ENCODE assay signal across 9 mouse cellular contexts in the genomic region with DNA sequence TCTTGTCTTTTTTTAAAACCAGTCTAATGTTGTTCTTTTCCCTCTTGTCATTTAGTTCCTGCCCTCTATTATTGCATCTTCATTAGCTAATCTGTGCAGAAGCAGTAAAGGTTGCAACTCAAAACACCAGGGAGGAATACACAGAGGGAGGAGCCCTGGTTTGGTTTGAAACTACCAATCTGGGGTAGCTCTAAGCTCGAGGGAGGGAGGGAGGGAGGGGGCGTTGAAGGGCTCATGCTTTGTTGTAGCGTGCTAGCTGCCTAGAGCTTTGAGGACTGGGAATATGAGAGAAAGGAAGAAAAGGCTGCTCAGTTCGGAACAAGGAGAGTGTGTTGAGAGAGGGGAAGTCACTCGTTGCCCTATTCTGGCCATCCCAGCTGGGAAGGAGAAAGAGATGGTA.
DNase-seq lines count a peak whose midpoint lies in the region; ATAC-seq and TF ChIP-seq lines count a peak whose summit lies in the region.
"Had no signal": no experiment of that assay in that cellular context is flagged by ENCODE, and none has a peak within 500 bp of the region (broad histone marks: within the 10 kb centered on the region; RNA-seq: fewer than 3 reads in every experiment).

No protein-coding gene starts in this region.

- no peak for TF ChIP-seq CTCF in intestine, postnatal 0 days (IDR thresholded peaks at IDR 0.05; ENCODE audit: low read depth)

- ATAC-seq in forebrain, embryonic 12.5 days (ENCODE audit: low FRiP score): no peak; the same call in 1 of the 2 replicates
- ATAC-seq in lung, embryonic 15.5 days (ENCODE audit: borderline replicate concordance, extremely low read depth, low FRiP score, low TSS enrichment): no peak
- no peak for ATAC-seq in intestine, postnatal 0 days
- no peak for ATAC-seq in stomach, embryonic 14.5 days (ENCODE audit: insufficient number of reproducible peaks, insufficient read depth, low FRiP score, low read depth)

- DNase-seq in forebrain, embryonic 10.5 days (ENCODE audit: extremely low spot score, low spot score): no peak
- no peak for DNase-seq in lung, postnatal 4 days
- DNase-seq in urinary bladder, adult 2 months (ENCODE audit: low spot score): no peak
- DNase-seq in urinary bladder, postnatal 36 days (ENCODE audit: low spot score in 2 of 2): no peak
- DNase-seq: kidney, postnatal 10 days had no signal

- H3K27ac ChIP-seq in forebrain, embryonic 10.5 days: peak overlapping the region; percentile 56; the same call in 1 of the 2 replicates
- H3K27ac ChIP-seq in forebrain, embryonic 12.5 days: no peak overlapping the region
- H3K27ac ChIP-seq in lung, embryonic 15.5 days: peak overlapping the region; percentile 55
- H3K27ac ChIP-seq in intestine, postnatal 0 days (ENCODE audit: low read depth, low read length): peak overlapping the region; percentile 30; the same call in 1 of the 2 replicates
- peak overlapping the region; percentile 74; the same call in 1 of the 2 replicates for H3K27ac ChIP-seq in stomach, embryonic 14.5 days (ENCODE audit: low read length)

- no peak overlapping the region for H3K4me2 ChIP-seq in forebrain, embryonic 12.5 days
- H3K4me2 ChIP-seq in lung, embryonic 15.5 days: no peak overlapping the region
- H3K4me2 ChIP-seq in intestine, postnatal 0 days (replicated peaks; ENCODE audit: low read depth): no peak overlapping the region
- H3K4me2 ChIP-seq in stomach, embryonic 14.5 days (replicated peaks; ENCODE audit: low read depth, low read length): no peak overlapping the region

- no peaks in the 10 kb centered on the region for H3K9me3 ChIP-seq in forebrain, embryonic 10.5 days
- no peaks in the 10 kb centered on the region for H3K9me3 ChIP-seq in forebrain, embryonic 12.5 days
- no peaks in the 10 kb centered on the region for H3K9me3 ChIP-seq in lung, embryonic 15.5 days
- H3K9me3 ChIP-seq in intestine, postnatal 0 days (ENCODE audit: control insufficient read depth): no peaks in the 10 kb centered on the region
- H3K9me3 ChIP-seq in stomach, embryonic 14.5 days (ENCODE audit: control insufficient read depth, low read depth, low read length): no peaks in the 10 kb centered on the region

- H3K4me1 ChIP-seq in forebrain, embryonic 10.5 days: peaks cover 24% of the 10 kb centered on the region
- H3K4me1 ChIP-seq in forebrain, embryonic 12.5 days: peaks cover 2% of the 10 kb centered on the region; the same call in 1 of the 2 replicates
- H3K4me1 ChIP-seq in lung, embryonic 15.5 days: peaks cover 17% of the 10 kb centered on the region
- H3K4me1 ChIP-seq in intestine, postnatal 0 days (replicated peaks; ENCODE audit: control insufficient read depth, insufficient read depth, low read length): 0 out of 2 replicates have a peak, but pooled peaks cover 3% of the 10 kb centered on the region
- H3K4me1 ChIP-seq in stomach, embryonic 14.5 days (ENCODE audit: control insufficient read depth, insufficient read depth, low read length): 0 out of 2 replicates have a peak, but pooled peaks cover 3% of the 10 kb centered on the region

- 49% methylated on average over 5 of the region's 5 CpGs for whole genome bisulfite sequencing in forebrain, embryonic 10.5 days
- WGBS in forebrain, embryonic 12.5 days: 27% methylated on average over 5 of the region's 5 CpGs
- 59% methylated on average over 5 of the region's 5 CpGs for WGBS in lung, embryonic 15.5 days
- WGBS in intestine, postnatal 0 days: 52% methylated on average over 5 of the region's 5 CpGs
- 50% methylated on average over 5 of the region's 5 CpGs for WGBS in stomach, embryonic 14.5 days

- no peaks in the 10 kb centered on the region for H3K27me3 ChIP-seq in forebrain, embryonic 10.5 days (ENCODE audit: poor library complexity, severe bottlenecking)
- H3K27me3 ChIP-seq in forebrain, embryonic 12.5 days: no peaks in the 10 kb centered on the region
- H3K27me3 ChIP-seq in lung, embryonic 15.5 days: no peaks in the 10 kb centered on the region
- H3K27me3 ChIP-seq in intestine, postnatal 0 days (replicated peaks; ENCODE audit: control insufficient read depth, insufficient read depth, low read length): no peaks in the 10 kb centered on the region
- H3K27me3 ChIP-seq in stomach, embryonic 14.5 days (ENCODE audit: control insufficient read depth, insufficient read depth, low read length): no peaks in the 10 kb centered on the region

- H3K4me3 ChIP-seq in forebrain, embryonic 10.5 days: no peak overlapping the region
- H3K4me3 ChIP-seq in forebrain, embryonic 12.5 days (replicated peaks): no peak overlapping the region
- no peak overlapping the region for H3K4me3 ChIP-seq in lung, embryonic 15.5 days
- H3K4me3 ChIP-seq in intestine, postnatal 0 days (ENCODE audit: low read depth, low read length): no peak overlapping the region
- no peak overlapping the region for H3K4me3 ChIP-seq in stomach, embryonic 14.5 days (ENCODE audit: low read depth, low read length)

- no peaks in the 10 kb centered on the region; the same call in none of the 2 replicates for H3K36me3 ChIP-seq in forebrain, embryonic 10.5 days (replicated peaks)
- H3K36me3 ChIP-seq in forebrain, embryonic 12.5 days (replicated peaks): no peaks in the 10 kb centered on the region
- 0 out of 2 replicates have a peak, but pooled peaks cover 10% of the 10 kb centered on the region for H3K36me3 ChIP-seq in lung, embryonic 15.5 days
- peaks cover 2% of the 10 kb centered on the region for H3K36me3 ChIP-seq in intestine, postnatal 0 days (ENCODE audit: control insufficient read depth, insufficient read depth)
- H3K36me3 ChIP-seq in stomach, embryonic 14.5 days (ENCODE audit: control insufficient read depth, insufficient read depth, low read length): no peaks in the 10 kb centered on the region

- H3K9ac ChIP-seq in forebrain, embryonic 12.5 days: no peak overlapping the region
- H3K9ac ChIP-seq in lung, embryonic 15.5 days: no peak overlapping the region
- no peak overlapping the region for H3K9ac ChIP-seq in intestine, postnatal 0 days (ENCODE audit: low read depth, low read length)
- H3K9ac ChIP-seq in stomach, embryonic 14.5 days (replicated peaks; ENCODE audit: low read depth, low read length): no peak overlapping the region
